Mouse (Mus musculus): ENCODE results near the gene Tmem243. TPM values are rescaled to one million over a fixed set of nuclear protein-coding genes. Genes with fewer than 3 reads are reported as not detected.

The Tmem243 gene
- polyA plus RNA-seq, 1 experiment from 2014 or later: 11.2 TPM

GRCm38 (mm10) chr5:9103958-9104357 lies 3.5 kb downstream of the Tmem243 start:
- POLR2A ChIA-PET: no interaction called here
- peaks cover 3% of the 10 kb centered on the region for H3K27me3 ChIP-seq
- TF ChIP-seq CTCF (IDR thresholded peaks at IDR 0.05): no peak
- no peak for ATAC-seq
- CTCF ChIA-PET: interaction anchor here (1.3 to 3.6 kb wide), 5 partner anchors 8 to 124 kb away, joined by 3 to 25 read pairs (median 3); no protein-coding TSS in a partner anchor
- in situ Hi-C loops (cut with MboI; ENCODE audit: low pct_unique_long_range_greater_than_20kb): loop anchor here (25.0 kb wide), 3 partner anchors 467 to 942 kb away; no protein-coding TSS in a partner anchor
- DNase-seq (ENCODE audit: low read depth, low spot score): no peak

- ATAC-seq (no peak), DNase-seq (ENCODE audit: low read depth, low spot score) (no peak)
- H3K27me3 ChIP-seq: no peaks in the 10 kb centered on the region
- ChIA-PET POLR2A (no interaction called here), CTCF (interaction anchor here (1.0 to 2.3 kb wide), 4 partner anchors 27 to 50 kb away, joined by 3 to 8 read pairs (median 3); no protein-coding TSS in a partner anchor)
- in situ Hi-C loops (cut with MboI; ENCODE audit: low pct_unique_long_range_greater_than_20kb): loop anchor here (25.0 kb wide), 3 partner anchors 470 to 945 kb away; no protein-coding TSS in a partner anchor
- no peak for TF ChIP-seq CTCF (IDR thresholded peaks at IDR 0.05)
Measured at GRCm38 (mm10) chr5:9106806-9107205, 6.3 kb downstream of the Tmem243 start.

- CTCF ChIA-PET: interaction anchor here (1.0 to 2.3 kb wide), 4 partner anchors 28 to 51 kb away, joined by 3 to 8 read pairs (median 3); no protein-coding TSS in a partner anchor
- H3K27me3 ChIP-seq: no peaks in the 10 kb centered on the region
- in situ Hi-C loops (cut with MboI; ENCODE audit: low pct_unique_long_range_greater_than_20kb): loop anchor here (25.0 kb wide), 3 partner anchors 470 to 945 kb away; no protein-coding TSS in a partner anchor
- ATAC-seq: peak; percentile 37
- no peak for DNase-seq (ENCODE audit: low read depth, low spot score)
- TF ChIP-seq CTCF (IDR thresholded peaks at IDR 0.05): no peak
- POLR2A ChIA-PET: no interaction called here
Measured at GRCm38 (mm10) chr5:9107296-9108089, 7.0 kb downstream of the Tmem243 start.

- POLR2A ChIA-PET: no interaction called here
- no peak for DNase-seq (ENCODE audit: low read depth, low spot score)
- TF ChIP-seq CTCF (IDR thresholded peaks at IDR 0.05): no peak
- CTCF ChIA-PET: no interaction called here
- H3K27me3 ChIP-seq: no peaks in the 10 kb centered on the region
- in situ Hi-C loops (cut with MboI; ENCODE audit: low pct_unique_long_range_greater_than_20kb): loop anchor here (25.0 kb wide), 3 partner anchors 471 to 946 kb away; no protein-coding TSS in a partner anchor
- no peak for ATAC-seq
Measured at GRCm38 (mm10) chr5:9108490-9108889, 8.0 kb downstream of the Tmem243 start.

- CTCF ChIA-PET: no interaction called here
- ATAC-seq (no peak), DNase-seq (ENCODE audit: low read depth, low spot score) (no peak)
- in situ Hi-C loops (cut with MboI; ENCODE audit: low pct_unique_long_range_greater_than_20kb): loop anchor here (25.0 kb wide), 3 partner anchors 472 to 947 kb away; no protein-coding TSS in a partner anchor
- POLR2A ChIA-PET: no interaction called here
- TF ChIP-seq CTCF (IDR thresholded peaks at IDR 0.05): no peak
- no peaks in the 10 kb centered on the region for H3K27me3 ChIP-seq
Measured at GRCm38 (mm10) chr5:9109582-9109981, 9.1 kb downstream of the Tmem243 start.

- no peak for TF ChIP-seq CTCF (IDR thresholded peaks at IDR 0.05)
- no peaks in the 10 kb centered on the region for H3K27me3 ChIP-seq
- in situ Hi-C loops (cut with MboI; ENCODE audit: low pct_unique_long_range_greater_than_20kb): loop anchor here (10.0 to 25.0 kb wide), 4 partner anchors 116 to 949 kb away; partner anchors contain the start of gene Crot
- no peak for ATAC-seq
- ChIA-PET CTCF (interaction anchor here (0.8 to 2.4 kb wide), 23 partner anchors 8 to 694 kb away, joined by 3 to 25 read pairs (median 5); partner anchors contain the start of gene Tmem243), POLR2A (no interaction called here)
- DNase-seq (ENCODE audit: low read depth, low spot score): no peak
Measured at GRCm38 (mm10) chr5:9111285-9111684, 10.8 kb downstream of the Tmem243 start.

- ChIA-PET POLR2A (no interaction called here), CTCF (interaction anchor here (0.8 to 2.4 kb wide), 28 partner anchors 9 to 694 kb away, joined by 3 to 25 read pairs (median 4); partner anchors contain the start of gene Tmem243)
- no peak for DNase-seq (ENCODE audit: low read depth, low spot score)
- peak; percentile 86 for TF ChIP-seq CTCF (IDR thresholded peaks at IDR 0.05)
- in situ Hi-C loops (cut with MboI; ENCODE audit: low pct_unique_long_range_greater_than_20kb): loop anchor here (10.0 to 25.0 kb wide), 4 partner anchors 117 to 949 kb away; partner anchors contain the start of gene Crot
- ATAC-seq: peak; percentile 82
- no peaks in the 10 kb centered on the region for H3K27me3 ChIP-seq
Measured at GRCm38 (mm10) chr5:9111759-9112158, 11.3 kb downstream of the Tmem243 start.

GRCm38 (mm10) chr5:9114162-9114561 lies 13.7 kb downstream of the Tmem243 start:
- in situ Hi-C loops (cut with MboI; ENCODE audit: low pct_unique_long_range_greater_than_20kb): loop anchor here (10.0 to 25.0 kb wide), 4 partner anchors 119 to 952 kb away; partner anchors contain the start of gene Crot
- no peak for TF ChIP-seq CTCF (IDR thresholded peaks at IDR 0.05)
- no peaks in the 10 kb centered on the region for H3K27me3 ChIP-seq
- ChIA-PET CTCF (interaction anchor here (1.3 to 2.2 kb wide), 2 partner anchors 12 to 15 kb away, joined by 3 to 5 read pairs; no protein-coding TSS in a partner anchor), POLR2A (interaction anchor here (1.0 kb wide), 1 partner anchor 11 kb away, joined by 3 read pairs; no protein-coding TSS in a partner anchor)
- ATAC-seq: no peak
- no peak for DNase-seq (ENCODE audit: low read depth, low spot score)

GRCm38 (mm10) chr5:9124134-9124533 lies 23.7 kb downstream of the Tmem243 start:
- POLR2A ChIA-PET: no interaction called here
- TF ChIP-seq CTCF (IDR thresholded peaks at IDR 0.05): no peak
- no peak for ATAC-seq
- no peak for DNase-seq (ENCODE audit: low read depth, low spot score)
- in situ Hi-C loops (cut with MboI; ENCODE audit: low pct_unique_long_range_greater_than_20kb): loop anchor here (25.0 kb wide), 3 partner anchors 487 to 962 kb away; no protein-coding TSS in a partner anchor
- no peaks in the 10 kb centered on the region for H3K27me3 ChIP-seq
- CTCF ChIA-PET: interaction anchor here (0.8 to 2.7 kb wide), 6 partner anchors 10 to 51 kb away, joined by 3 to 14 read pairs (median 6); no protein-coding TSS in a partner anchor

- ATAC-seq: no peak
- ChIA-PET POLR2A (no interaction called here), CTCF (interaction anchor here (1.2 to 2.2 kb wide), 4 partner anchors 13 to 26 kb away, joined by 3 to 7 read pairs (median 4); no protein-coding TSS in a partner anchor)
- no peak for DNase-seq (ENCODE audit: low read depth, low spot score)
- no peaks in the 10 kb centered on the region for H3K27me3 ChIP-seq
- TF ChIP-seq CTCF (IDR thresholded peaks at IDR 0.05): no peak
- in situ Hi-C loops (cut with MboI; ENCODE audit: low pct_unique_long_range_greater_than_20kb): no loop called here
Measured at GRCm38 (mm10) chr5:9128566-9128965, 28.1 kb downstream of the Tmem243 start.
